Mouse (Mus musculus) bone marrow macrophage, adult 2 months (primary cell): ENCODE measurements around the gene Dennd1a. TPM values are rescaled to one million over a fixed set of nuclear protein-coding genes. Genes with fewer than 3 reads are reported as not detected.
A peak's percentile ranks its signal among the peaks of the same experiment; 100 is the strongest.

Experiments
- H3K27ac ChIP-seq: 2 replicates; pipeline ENCODE4 v1.5.1; 2012; ENCODE audit warnings: low read depth, low read length; ENCODE audit not compliant: insufficient read depth
- H3K4me1 ChIP-seq: 2 replicates; pipeline ENCODE4 v1.6.1; 2012; ENCODE audit warnings: low read length; ENCODE audit not compliant: control insufficient read depth, insufficient read depth
- H3K4me3 ChIP-seq: 2 replicates; pipeline ENCODE4 v1.5.1; 2012; ENCODE audit warnings: mild to moderate bottlenecking, low read length, moderate library complexity; ENCODE audit not compliant: insufficient read depth
- CTCF ChIP-seq: IDR thresholded peaks from 2 replicates; pipeline ENCODE4 v1.5.1; 2012; ENCODE audit warnings: low read depth, mild to moderate bottlenecking, low read length, moderate library complexity
- POLR2A ChIP-seq: IDR thresholded peaks from 2 replicates; pipeline ENCODE4 v1.6.1; 2012; ENCODE audit warnings: mild to moderate bottlenecking, low read depth, low read length, borderline replicate concordance
- polyA plus RNA-seq: library from polyadenylated mRNA; stranded (reverse); fragments of >200 nt; gene quantifications from 2 replicates; pipeline ENCODE4 v1.2.4, GENCODE M21; 2012; ENCODE audit not compliant: missing spikeins, insufficient read depth, insufficient read length

The Dennd1a gene
- polyA plus RNA-seq, 1 experiment, result 73.7 TPM

DNA sequence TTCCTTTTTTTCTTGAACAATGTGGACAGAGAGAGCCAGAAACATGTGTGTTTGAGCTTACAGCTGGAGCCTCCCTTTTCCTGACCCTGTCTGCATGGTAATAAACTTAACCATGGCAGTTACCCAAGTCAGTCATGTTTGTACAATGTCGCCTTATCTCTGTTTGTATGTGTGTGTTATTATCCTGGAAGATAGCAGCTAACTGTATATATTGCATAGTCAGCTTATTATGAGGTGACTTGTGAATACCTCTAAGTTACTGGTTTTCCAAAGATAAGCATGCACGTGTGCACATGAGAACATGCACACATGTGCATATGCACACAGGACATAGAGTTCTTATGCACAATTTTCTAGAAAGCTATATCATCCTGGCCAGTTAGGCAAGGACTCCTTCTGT is 13.8 kb upstream of the Dennd1a start:
- TF ChIP-seq POLR2A (no peak), CTCF (no peak)
- peaks cover 13% of the 10 kb centered on the region for H3K4me1 ChIP-seq
- no peak overlapping the region for H3K27ac ChIP-seq
- H3K4me3 ChIP-seq, result no peak overlapping the region

DNA sequence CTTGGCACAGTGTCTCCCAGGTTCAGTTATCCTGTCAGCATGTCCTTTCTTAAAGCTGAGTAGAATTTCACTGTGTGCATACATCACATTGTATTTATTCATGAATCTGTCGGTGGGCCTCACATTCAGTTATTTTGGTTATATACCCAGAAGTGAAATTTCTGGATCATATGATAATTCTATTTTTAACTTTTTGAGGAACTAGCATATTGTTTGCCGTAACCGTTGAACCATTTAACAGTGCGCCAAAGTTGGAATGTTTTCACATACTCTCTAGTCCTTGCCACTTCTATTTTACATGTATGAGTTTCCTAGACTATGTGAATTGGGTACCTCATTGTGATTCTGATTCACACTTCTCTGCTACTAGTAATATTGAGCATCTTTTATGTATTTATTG is 8.7 kb upstream of the Dennd1a start:
- peaks cover 43% of the 10 kb centered on the region for H3K4me1 ChIP-seq
- TF ChIP-seq POLR2A, result no peak
- no peak for TF ChIP-seq CTCF
- peak overlapping the region; percentile 96 for H3K27ac ChIP-seq
- H3K4me3 ChIP-seq, result no peak overlapping the region

DNA sequence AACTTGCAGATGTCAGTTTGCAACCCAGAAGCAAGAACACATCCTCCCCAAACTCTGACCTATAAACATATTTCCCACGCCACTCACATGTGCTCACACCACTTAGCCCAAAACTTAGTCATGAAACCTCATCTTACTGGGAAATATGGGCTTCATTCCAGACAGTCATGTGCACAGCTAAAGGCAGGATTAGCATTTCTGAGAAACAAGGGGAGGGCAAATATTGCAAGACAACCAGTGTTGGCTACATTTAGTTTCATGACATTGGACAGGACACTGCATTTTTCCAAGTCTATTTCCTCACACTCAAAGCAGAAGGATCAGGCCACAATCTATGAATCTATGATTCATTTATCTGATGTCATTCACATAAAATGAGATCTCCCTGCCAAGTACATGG is 4.3 kb upstream of the Dennd1a start:
- Histone ChIP-seq H3K4me1 (peaks cover 56% of the 10 kb centered on the region), H3K4me3 (no peak overlapping the region), H3K27ac (peak overlapping the region; percentile 63)
- no peak for TF ChIP-seq CTCF
- no peak for TF ChIP-seq POLR2A

DNA sequence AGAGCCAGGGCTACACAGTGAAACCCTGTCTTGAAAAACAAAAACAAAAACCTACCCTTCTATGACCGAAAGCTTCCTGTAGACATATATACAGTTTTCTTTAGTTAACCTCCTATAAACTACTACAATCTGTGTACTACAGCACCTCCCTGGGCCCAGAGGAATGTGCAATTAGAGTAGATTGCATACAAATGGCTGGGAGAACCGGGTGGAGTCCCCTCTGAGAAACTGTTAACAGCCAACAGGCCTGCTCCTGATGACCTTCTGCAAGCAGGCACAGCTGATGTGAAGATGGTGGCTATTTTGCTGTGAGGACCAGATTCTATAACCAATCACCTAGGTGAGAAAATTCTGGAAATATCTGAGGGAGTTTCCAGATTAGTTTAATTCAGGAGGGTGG is 1.0 kb upstream of the Dennd1a start:
- TF ChIP-seq CTCF (no peak), POLR2A (no peak)
- peaks cover 58% of the 10 kb centered on the region for H3K4me1 ChIP-seq
- no peak overlapping the region for H3K4me3 ChIP-seq
- no peak overlapping the region for H3K27ac ChIP-seq

DNA sequence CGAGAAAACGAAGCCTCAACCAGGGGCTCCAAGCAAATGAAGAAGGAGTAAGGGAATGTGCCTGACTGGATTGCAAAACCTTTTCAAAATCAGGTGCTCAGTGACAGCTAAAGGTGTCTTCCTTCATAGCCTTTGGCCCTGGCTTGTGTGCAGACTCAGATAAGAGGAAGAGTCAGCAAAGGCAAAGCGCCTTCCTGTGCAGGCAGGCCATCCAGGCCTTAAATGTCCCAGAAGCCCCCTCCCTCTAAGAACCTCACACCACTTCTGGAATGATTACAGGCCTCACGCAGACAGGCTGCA is 807 bp downstream of the Dennd1a start:
- Histone ChIP-seq H3K4me3 (peak overlapping the region; percentile 80), H3K4me1 (peaks cover 56% of the 10 kb centered on the region), H3K27ac (peak overlapping the region; percentile 95)
- TF ChIP-seq POLR2A, result no peak
- no peak for TF ChIP-seq CTCF

DNA sequence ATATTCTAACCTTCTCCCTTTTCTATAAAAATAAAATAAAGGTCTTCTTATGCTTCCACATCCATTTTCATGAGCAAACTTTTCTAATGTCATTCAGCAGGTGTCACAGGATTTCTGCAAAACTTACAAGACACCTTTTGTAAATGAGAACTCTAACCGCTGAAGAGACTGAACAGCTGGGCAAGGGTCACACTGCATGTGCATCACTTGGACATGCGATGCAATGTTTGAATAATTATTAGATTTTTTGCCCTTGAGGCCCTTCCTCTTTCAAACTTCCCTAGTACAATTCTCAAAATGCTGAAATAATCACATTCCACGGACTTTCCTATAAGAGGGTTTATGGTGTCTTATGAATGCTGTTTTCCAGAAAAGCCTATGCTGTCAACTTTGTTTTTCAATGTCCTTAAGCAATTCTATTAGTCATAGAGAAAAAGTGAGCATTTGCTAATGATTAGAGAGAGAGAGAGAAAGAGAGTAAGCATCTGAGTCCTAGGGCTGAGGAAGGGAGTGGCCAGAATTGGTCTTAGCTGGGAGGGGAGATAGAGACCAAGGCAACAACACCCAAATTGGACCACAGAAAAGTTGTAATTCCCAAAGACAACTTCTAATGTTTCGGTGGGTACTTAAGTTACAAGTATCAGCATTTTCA is 1.3 kb downstream of the Dennd1a start:
- H3K4me3 ChIP-seq, result peak overlapping the region; percentile 80
- peak overlapping the region; percentile 95 for H3K27ac ChIP-seq
- TF ChIP-seq POLR2A, result no peak
- TF ChIP-seq CTCF, result no peak
- peaks cover 55% of the 10 kb centered on the region for H3K4me1 ChIP-seq

DNA sequence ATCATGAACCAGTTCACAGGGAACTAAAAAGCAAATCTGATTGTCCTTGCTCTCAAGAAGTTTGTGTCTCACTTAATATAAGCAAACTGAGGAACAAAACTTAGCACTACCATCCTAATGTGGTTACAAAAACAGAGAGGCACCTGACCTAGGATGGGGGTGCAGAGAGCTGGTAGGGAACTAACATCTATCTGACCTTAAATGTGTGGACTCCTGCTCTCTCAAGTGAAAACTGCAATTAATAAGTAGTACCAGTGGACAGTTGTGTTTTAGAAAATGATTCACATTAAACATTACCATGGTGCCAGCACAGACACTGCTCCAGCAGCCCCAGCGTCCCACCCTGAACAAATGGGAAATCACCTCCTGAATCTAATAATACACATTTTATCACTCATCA is 3.2 kb downstream of the Dennd1a start:
- H3K27ac ChIP-seq, result no peak overlapping the region
- peaks cover 50% of the 10 kb centered on the region for H3K4me1 ChIP-seq
- no peak for TF ChIP-seq POLR2A
- TF ChIP-seq CTCF, result no peak
- H3K4me3 ChIP-seq, result no peak overlapping the region

DNA sequence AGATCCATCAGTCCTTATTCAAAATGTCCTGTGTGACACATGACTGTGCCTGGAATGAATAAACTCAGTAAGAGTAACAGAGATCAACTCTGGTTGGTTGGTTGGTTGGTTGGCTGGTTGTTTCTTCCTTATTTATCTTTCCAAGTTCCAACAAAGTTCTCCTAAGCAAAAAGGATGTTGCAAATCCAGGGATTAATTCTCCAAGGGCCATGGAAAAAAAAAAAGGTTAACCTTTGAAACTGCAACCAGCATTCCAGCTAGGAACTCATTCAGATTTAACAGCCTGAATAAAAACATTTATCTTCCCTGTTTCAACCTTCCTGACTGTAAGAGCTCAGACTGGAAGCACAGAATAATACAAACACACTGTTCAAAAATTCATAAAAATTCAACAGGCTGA is 6.8 kb downstream of the Dennd1a start:
- Histone ChIP-seq H3K27ac (no peak overlapping the region), H3K4me1 (peaks cover 41% of the 10 kb centered on the region), H3K4me3 (no peak overlapping the region)
- no peak for TF ChIP-seq POLR2A
- TF ChIP-seq CTCF, result no peak

DNA sequence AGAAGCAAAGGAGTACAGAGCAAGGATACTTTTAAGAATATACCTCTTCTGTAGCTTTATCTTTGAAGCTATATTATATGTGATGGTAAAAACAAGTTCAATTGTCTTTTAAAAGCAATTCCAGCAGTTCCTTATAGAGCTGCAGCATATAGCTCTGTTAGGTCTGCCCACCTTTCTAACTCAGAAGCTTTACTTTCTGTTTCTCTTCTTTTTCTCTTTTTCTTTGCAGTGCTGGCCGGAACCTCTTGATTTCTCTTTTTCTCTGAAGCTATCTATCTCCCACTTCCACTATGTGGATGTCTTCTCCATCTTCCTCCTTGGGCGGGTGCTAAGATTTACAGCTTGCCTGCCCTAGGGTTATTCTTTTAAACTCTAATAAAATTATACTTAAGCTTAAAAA is 12.2 kb downstream of the Dennd1a start:
- Histone ChIP-seq H3K27ac (no peak overlapping the region), H3K4me3 (no peak overlapping the region), H3K4me1 (peaks cover 8% of the 10 kb centered on the region; the same call in 1 of the 2 replicates)
- TF ChIP-seq CTCF (no peak), POLR2A (no peak)

DNA sequence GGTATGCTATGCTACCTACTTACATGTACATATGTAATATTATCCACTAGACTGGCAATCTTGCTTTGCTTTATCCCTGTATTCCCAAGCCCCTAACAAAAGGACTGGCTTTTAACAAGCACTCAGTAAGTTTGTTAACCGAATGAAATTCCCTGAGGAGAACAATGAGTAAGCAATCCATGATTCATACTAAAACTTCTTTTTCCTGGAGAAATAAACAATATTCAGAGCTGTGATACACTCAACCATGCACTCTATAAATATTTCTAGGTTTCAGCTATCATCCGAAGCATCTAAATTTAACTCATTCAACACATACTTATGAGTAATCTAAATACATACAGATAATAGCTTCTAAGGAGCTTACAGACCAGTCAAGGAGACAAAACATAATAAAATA is 23.5 kb downstream of the Dennd1a start:
- H3K4me3 ChIP-seq, result no peak overlapping the region
- H3K4me1 ChIP-seq, result peaks cover 6% of the 10 kb centered on the region
- TF ChIP-seq CTCF (no peak), POLR2A (no peak)
- H3K27ac ChIP-seq, result no peak overlapping the region

DNA sequence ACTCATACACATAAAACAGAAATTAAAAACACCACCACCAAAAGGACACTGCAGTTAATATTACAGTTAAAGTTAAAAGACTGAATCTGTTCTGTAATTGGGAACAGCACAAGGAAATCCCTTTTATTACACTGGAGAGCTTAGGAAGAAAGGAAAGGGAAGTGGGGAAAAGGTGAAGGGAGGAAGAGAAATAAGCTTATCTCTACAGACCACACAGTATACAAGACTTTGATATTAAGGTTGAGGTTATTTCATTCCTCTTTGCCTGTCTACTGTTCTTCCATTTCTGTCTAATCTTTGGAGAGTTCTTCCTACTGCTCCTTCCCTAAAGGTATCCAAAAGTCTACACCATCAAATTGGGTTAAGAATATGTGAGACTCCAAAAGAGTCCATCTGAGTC is 28.1 kb downstream of the Dennd1a start:
- H3K4me3 ChIP-seq, result no peak overlapping the region
- no peak overlapping the region for H3K27ac ChIP-seq
- no peak for TF ChIP-seq POLR2A
- no peak for TF ChIP-seq CTCF
- H3K4me1 ChIP-seq, result peaks cover 6% of the 10 kb centered on the region
